Mouse (Mus musculus) lung, embryonic 15.5 days (tissue): Measurements from ENCODE around the gene Thsd4. TPM values are rescaled to one million over a fixed set of nuclear protein-coding genes. Genes with fewer than 3 reads are reported as not detected.

Experiments
- ATAC-seq: fragments of 200-750 bp; cut with Nextera tagmentation; 2 replicates; pipeline ENCODE4 v1.8.0; 2017; ENCODE audit warnings: moderate number of reproducible peaks, borderline replicate concordance; ENCODE audit not compliant: low FRiP score, low TSS enrichment; ENCODE audit errors: extremely low read depth
- H3K27ac ChIP-seq: fragments of 300-500 bp; sonication (generic); 2 replicates; pipeline ENCODE4 v1.5.1; 2015; ENCODE audit warnings: moderate library complexity, mild to moderate bottlenecking, inconsistent platforms
- H3K27me3 ChIP-seq: fragments of 300-500 bp; sonication (generic); 2 replicates; pipeline ENCODE4 v1.6.1; 2015; ENCODE audit warnings: inconsistent platforms
- H3K36me3 ChIP-seq: fragments of 300-500 bp; sonication (generic); 2 replicates; pipeline ENCODE4 v1.6.1; 2015; ENCODE audit warnings: inconsistent platforms
- H3K4me1 ChIP-seq: fragments of 300-500 bp; sonication (generic); 2 replicates; pipeline ENCODE4 v1.6.1; 2015; ENCODE audit warnings: inconsistent platforms
- H3K4me2 ChIP-seq: fragments of 300-500 bp; sonication (generic); 2 replicates; pipeline ENCODE4 v1.6.1; 2015; ENCODE audit warnings: inconsistent platforms, mild to moderate bottlenecking, moderate library complexity
- H3K4me3 ChIP-seq: fragments of 300-500 bp; sonication (generic); 2 replicates; pipeline ENCODE4 v1.5.1; 2015; ENCODE audit warnings: mild to moderate bottlenecking, inconsistent platforms
- H3K9ac ChIP-seq: fragments of 300-500 bp; sonication (generic); 2 replicates; pipeline ENCODE4 v1.6.1; 2015; ENCODE audit warnings: inconsistent platforms
- H3K9me3 ChIP-seq: fragments of 300-500 bp; sonication (generic); 2 replicates; pipeline ENCODE4 v1.6.1; 2016; ENCODE audit warnings: inconsistent platforms
- WGBS: fragments of 180-500 bp; shearing (Covaris S2); methylation state at CpG from one replicate; pipeline ENCODE4 v1.1.7; 2015; 5-methylcytosine and 5-hydroxymethylcytosine counted together
- polyA plus RNA-seq: library from polyadenylated mRNA; unstranded; fragments of >200 nt; fragmentation: Nextera tagmentation; extraction: Ambion mirVana; gene quantifications from 2 replicates; pipeline ENCODE4 v1.2.1, GENCODE M21; 2015

Thsd4 gene
- polyA plus RNA-seq, 1 experiment from 2014 or later: 10.0 TPM

- no peak for ATAC-seq
- no peak overlapping the region for H3K4me2 ChIP-seq
- no peaks in the 10 kb centered on the region for H3K4me1 ChIP-seq
- WGBS: 57% methylated on average over 5 of the region's 5 CpGs
- no peaks in the 10 kb centered on the region for H3K9me3 ChIP-seq
- no peak overlapping the region for H3K9ac ChIP-seq
- H3K36me3 ChIP-seq: no peaks in the 10 kb centered on the region
- no peak overlapping the region for H3K4me3 ChIP-seq
- H3K27me3 ChIP-seq: no peaks in the 10 kb centered on the region
- H3K27ac ChIP-seq: no peak overlapping the region
Measured at GRCm38 (mm10) chr9:60071620-60072263, 450.1 kb downstream of the Thsd4 start.

GRCm38 (mm10) chr9:60067241-60067640 is 454.6 kb downstream of the Thsd4 start:
- ATAC-seq: no peak
- H3K4me2 ChIP-seq: no peak overlapping the region
- no peak overlapping the region for H3K9ac ChIP-seq
- H3K36me3 ChIP-seq: no peaks in the 10 kb centered on the region
- H3K27me3 ChIP-seq: no peaks in the 10 kb centered on the region
- WGBS: 80% methylated on average over 8 of the region's 8 CpGs
- H3K9me3 ChIP-seq: no peaks in the 10 kb centered on the region
- no peak overlapping the region for H3K27ac ChIP-seq
- no peak overlapping the region for H3K4me3 ChIP-seq
- peaks cover 15% of the 10 kb centered on the region for H3K4me1 ChIP-seq

GRCm38 (mm10) chr9:60065184-60065583 is 456.7 kb downstream of the Thsd4 start:
- WGBS: 59% methylated on average over 4 of the region's 4 CpGs
- H3K9ac ChIP-seq: no peak overlapping the region
- H3K9me3 ChIP-seq: no peaks in the 10 kb centered on the region
- no peak; the same call in 1 of the 2 replicates for ATAC-seq
- no peak overlapping the region for H3K27ac ChIP-seq
- H3K4me2 ChIP-seq: no peak overlapping the region
- H3K4me3 ChIP-seq: no peak overlapping the region
- H3K36me3 ChIP-seq: no peaks in the 10 kb centered on the region
- peaks cover 15% of the 10 kb centered on the region for H3K4me1 ChIP-seq
- H3K27me3 ChIP-seq: no peaks in the 10 kb centered on the region

- Histone ChIP-seq H3K4me3 (no peak overlapping the region), H3K27ac (no peak overlapping the region), H3K9ac (no peak overlapping the region), H3K4me1 (peaks cover 15% of the 10 kb centered on the region), H3K27me3 (no peaks in the 10 kb centered on the region), H3K36me3 (no peaks in the 10 kb centered on the region), H3K9me3 (no peaks in the 10 kb centered on the region), H3K4me2 (no peak overlapping the region)
- 60% methylated on average over 4 of the region's 4 CpGs for WGBS
- ATAC-seq: no peak
Measured at GRCm38 (mm10) chr9:60063191-60063720, 458.6 kb downstream of the Thsd4 start.

- WGBS: 48% methylated on average over 5 of the region's 5 CpGs
Measured at GRCm38 (mm10) chr9:60056131-60056530, 465.7 kb downstream of the Thsd4 start.

GRCm38 (mm10) chr9:60054951-60055350 is 466.9 kb downstream of the Thsd4 start:
- H3K4me3 ChIP-seq: no peak overlapping the region
- no peak overlapping the region for H3K4me2 ChIP-seq
- H3K27ac ChIP-seq: no peak overlapping the region
- H3K4me1 ChIP-seq: peaks cover 7% of the 10 kb centered on the region; the same call in 1 of the 2 replicates
- H3K36me3 ChIP-seq: no peaks in the 10 kb centered on the region
- H3K27me3 ChIP-seq: no peaks in the 10 kb centered on the region
- no peak overlapping the region for H3K9ac ChIP-seq
- no peak for ATAC-seq
- WGBS: 58% methylated on average over 5 of the region's 5 CpGs
- H3K9me3 ChIP-seq: no peaks in the 10 kb centered on the region

More at GRCm38 (mm10) chr9:60056131-60056530, 465.7 kb downstream of the Thsd4 start:
- Histone ChIP-seq H3K27me3 (no peaks in the 10 kb centered on the region), H3K9ac (no peak overlapping the region), H3K4me2 (no peak overlapping the region), H3K9me3 (no peaks in the 10 kb centered on the region), H3K4me3 (no peak overlapping the region), H3K27ac (no peak overlapping the region), H3K36me3 (no peaks in the 10 kb centered on the region), H3K4me1 (peaks cover 7% of the 10 kb centered on the region; the same call in 1 of the 2 replicates)
- no peak for ATAC-seq

GRCm38 (mm10) chr9:60053117-60053516 is 468.7 kb downstream of the Thsd4 start:
- H3K9me3 ChIP-seq: no peaks in the 10 kb centered on the region
- no peaks in the 10 kb centered on the region for H3K36me3 ChIP-seq
- no peak overlapping the region for H3K9ac ChIP-seq
- H3K4me1 ChIP-seq: peaks cover 7% of the 10 kb centered on the region; the same call in 1 of the 2 replicates
- ATAC-seq: no peak
- H3K27ac ChIP-seq: no peak overlapping the region
- WGBS: 89% methylated on average over 5 of the region's 5 CpGs
- no peaks in the 10 kb centered on the region for H3K27me3 ChIP-seq
- no peak overlapping the region for H3K4me3 ChIP-seq
- no peak overlapping the region for H3K4me2 ChIP-seq

GRCm38 (mm10) chr9:60052415-60052814 is 469.4 kb downstream of the Thsd4 start:
- Histone ChIP-seq H3K9me3 (no peaks in the 10 kb centered on the region), H3K4me3 (no peak overlapping the region), H3K4me1 (peaks cover 7% of the 10 kb centered on the region; the same call in 1 of the 2 replicates), H3K27me3 (no peaks in the 10 kb centered on the region), H3K36me3 (no peaks in the 10 kb centered on the region), H3K4me2 (no peak overlapping the region), H3K27ac (no peak overlapping the region), H3K9ac (no peak overlapping the region)
- WGBS: 67% methylated on average over 4 of the region's 4 CpGs
- ATAC-seq: no peak

- 81% methylated on average over 1 of the region's 1 CpGs for WGBS
- Histone ChIP-seq H3K4me2 (no peak overlapping the region), H3K9ac (no peak overlapping the region), H3K4me1 (no peaks in the 10 kb centered on the region), H3K27ac (no peak overlapping the region), H3K27me3 (no peaks in the 10 kb centered on the region), H3K36me3 (no peaks in the 10 kb centered on the region), H3K4me3 (no peak overlapping the region), H3K9me3 (no peaks in the 10 kb centered on the region)
- no peak for ATAC-seq
Measured at GRCm38 (mm10) chr9:60043175-60043574, 478.7 kb downstream of the Thsd4 start.

GRCm38 (mm10) chr9:60034883-60035282 is 487.0 kb downstream of the Thsd4 start:
- no peak overlapping the region for H3K4me2 ChIP-seq
- no peaks in the 10 kb centered on the region for H3K36me3 ChIP-seq
- H3K27ac ChIP-seq: no peak overlapping the region
- H3K27me3 ChIP-seq: no peaks in the 10 kb centered on the region
- no peaks in the 10 kb centered on the region for H3K9me3 ChIP-seq
- ATAC-seq: no peak
- no peaks in the 10 kb centered on the region for H3K4me1 ChIP-seq
- H3K4me3 ChIP-seq: no peak overlapping the region
- WGBS: 91% methylated on average over 4 of the region's 4 CpGs
- no peak overlapping the region for H3K9ac ChIP-seq

- no peaks in the 10 kb centered on the region for H3K27me3 ChIP-seq
- WGBS: 68% methylated on average over 4 of the region's 4 CpGs
- H3K4me2 ChIP-seq: no peak overlapping the region
- no peaks in the 10 kb centered on the region for H3K36me3 ChIP-seq
- no peak overlapping the region for H3K27ac ChIP-seq
- no peaks in the 10 kb centered on the region for H3K9me3 ChIP-seq
- H3K4me1 ChIP-seq: peaks cover 20% of the 10 kb centered on the region
- H3K9ac ChIP-seq: no peak overlapping the region
- ATAC-seq: no peak
- no peak overlapping the region for H3K4me3 ChIP-seq
Measured at GRCm38 (mm10) chr9:60027234-60027633, 494.6 kb downstream of the Thsd4 start.

GRCm38 (mm10) chr9:60026795-60027194 is 495.1 kb downstream of the Thsd4 start:
- H3K27ac ChIP-seq: no peak overlapping the region
- no peaks in the 10 kb centered on the region for H3K27me3 ChIP-seq
- H3K4me2 ChIP-seq: no peak overlapping the region
- no peaks in the 10 kb centered on the region for H3K9me3 ChIP-seq
- H3K4me3 ChIP-seq: no peak overlapping the region
- no peak overlapping the region for H3K9ac ChIP-seq
- ATAC-seq: no peak
- no peaks in the 10 kb centered on the region for H3K36me3 ChIP-seq
- 71% methylated on average over 2 of the region's 2 CpGs for WGBS
- H3K4me1 ChIP-seq: peaks cover 24% of the 10 kb centered on the region
